Mouse (Mus musculus) cerebellum, adult 2 months (tissue): Measurements from ENCODE around the gene Robo1. TPM values are rescaled to one million over a fixed set of nuclear protein-coding genes. Genes with fewer than 3 reads are reported as not detected.

Experiments
- DNase-seq, 2 experiments: peaks; one replicate each; pipeline ENCODE4 v3.0.0; 2021
- H3K27ac ChIP-seq: fragments of 200-500 bp; 2 replicates; pipeline ENCODE4 v1.5.1; 2012; ENCODE audit warnings: low read length, control low read depth, inconsistent platforms; ENCODE audit not compliant: insufficient read depth
- H3K27me3 ChIP-seq: fragments of 200-500 bp; 2 replicates; pipeline ENCODE4 v1.6.1; 2012; ENCODE audit warnings: inconsistent platforms, mild to moderate bottlenecking, low read length, moderate library complexity; ENCODE audit not compliant: control insufficient read depth, insufficient read depth
- H3K4me1 ChIP-seq: fragments of 200-500 bp; 2 replicates; pipeline ENCODE4 v1.6.1; 2011; ENCODE audit warnings: low read length; ENCODE audit not compliant: control insufficient read depth, insufficient read depth
- H3K4me3 ChIP-seq: fragments of 200-500 bp; replicated peaks from 2 replicates; pipeline ENCODE3; 2011; ENCODE audit warnings: mild to moderate bottlenecking, low read depth, low read length, control low read depth; ENCODE audit not compliant: insufficient read depth
- CTCF ChIP-seq: fragments of 200-500 bp; IDR thresholded peaks from 2 replicates; pipeline ENCODE4 v1.5.1; 2011; ENCODE audit warnings: low read depth, mild to moderate bottlenecking, control low read depth, low read length, moderate library complexity, borderline replicate concordance; ENCODE audit not compliant: insufficient read depth
- POLR2A ChIP-seq: fragments of 200-500 bp; IDR thresholded peaks from 2 replicates; pipeline ENCODE4 v1.6.1; 2011; ENCODE audit warnings: low read length, control low read depth, borderline replicate concordance; ENCODE audit not compliant: insufficient read depth
- WGBS: fragments of 180-500 bp; shearing (Covaris S2); methylation state at CpG from one replicate; pipeline ENCODE4 v1.1.7; 2018; 5-methylcytosine and 5-hydroxymethylcytosine counted together
- polyA plus RNA-seq: library from polyadenylated mRNA; depleted of rRNA; stranded (reverse); fragments of >200 nt; gene quantifications from 2 replicates; pipeline ENCODE4 v1.2.3, GENCODE M21; 2012

The Robo1 gene
- polyA plus RNA-seq, 1 experiment, result 13.0 TPM

DNA sequence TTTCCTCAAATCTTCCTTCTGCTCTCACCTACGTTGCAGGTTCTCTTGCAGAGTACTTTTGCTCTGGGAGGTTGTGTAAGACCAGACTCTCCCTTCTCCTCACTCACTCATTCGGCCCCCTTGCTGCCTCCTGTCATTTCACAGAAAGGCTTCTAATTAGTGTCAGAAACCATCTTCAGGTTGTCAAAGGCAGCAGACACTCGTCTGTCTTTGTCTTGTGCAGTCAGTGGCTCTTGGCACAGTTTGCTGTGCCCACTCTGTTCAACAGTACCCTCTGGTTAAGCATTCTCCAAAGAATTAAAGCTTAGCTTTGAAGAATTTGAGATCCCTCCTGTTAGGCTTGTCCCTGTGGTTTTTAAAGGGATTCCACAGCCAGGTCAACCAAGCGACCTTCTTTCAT, 774.3 kb downstream of the Robo1 start:
- H3K4me3 ChIP-seq, result no peak overlapping the region
- TF ChIP-seq CTCF (no peak), POLR2A (no peak)
- WGBS, result 69% methylated on average over 4 of the region's 4 CpGs
- H3K27me3 ChIP-seq, result no peaks in the 10 kb centered on the region
- no peaks in the 10 kb centered on the region for H3K4me1 ChIP-seq
- no peak for DNase-seq
- H3K27ac ChIP-seq, result no peak overlapping the region

DNA sequence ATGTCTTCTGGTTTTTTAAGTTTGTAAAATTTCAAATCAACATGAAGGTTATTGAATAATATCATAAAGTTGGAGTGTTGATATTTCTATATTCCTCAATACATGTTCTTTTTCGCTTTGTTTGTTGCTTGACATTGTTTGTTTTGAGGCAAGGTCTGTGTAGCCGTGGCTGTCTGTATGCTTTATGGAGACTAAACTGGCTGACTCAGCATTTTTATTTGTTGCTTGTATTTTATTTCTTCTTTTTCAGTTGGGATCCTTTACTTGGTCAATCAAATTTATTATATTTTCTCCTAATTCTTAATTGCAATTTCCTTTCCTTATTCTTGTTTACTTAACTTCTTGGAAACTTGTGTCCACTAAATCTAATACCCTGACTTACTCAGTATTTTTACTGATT, 775.0 kb downstream of the Robo1 start:
- no peak for TF ChIP-seq POLR2A
- H3K4me3 ChIP-seq, result no peak overlapping the region
- WGBS, result 95% methylated on average over 2 of the region's 2 CpGs
- H3K27ac ChIP-seq, result no peak overlapping the region
- no peaks in the 10 kb centered on the region for H3K27me3 ChIP-seq
- H3K4me1 ChIP-seq, result no peaks in the 10 kb centered on the region
- DNase-seq, result no peak
